ENCODE assay signal across 8 mouse cellular contexts in the genomic region with DNA sequence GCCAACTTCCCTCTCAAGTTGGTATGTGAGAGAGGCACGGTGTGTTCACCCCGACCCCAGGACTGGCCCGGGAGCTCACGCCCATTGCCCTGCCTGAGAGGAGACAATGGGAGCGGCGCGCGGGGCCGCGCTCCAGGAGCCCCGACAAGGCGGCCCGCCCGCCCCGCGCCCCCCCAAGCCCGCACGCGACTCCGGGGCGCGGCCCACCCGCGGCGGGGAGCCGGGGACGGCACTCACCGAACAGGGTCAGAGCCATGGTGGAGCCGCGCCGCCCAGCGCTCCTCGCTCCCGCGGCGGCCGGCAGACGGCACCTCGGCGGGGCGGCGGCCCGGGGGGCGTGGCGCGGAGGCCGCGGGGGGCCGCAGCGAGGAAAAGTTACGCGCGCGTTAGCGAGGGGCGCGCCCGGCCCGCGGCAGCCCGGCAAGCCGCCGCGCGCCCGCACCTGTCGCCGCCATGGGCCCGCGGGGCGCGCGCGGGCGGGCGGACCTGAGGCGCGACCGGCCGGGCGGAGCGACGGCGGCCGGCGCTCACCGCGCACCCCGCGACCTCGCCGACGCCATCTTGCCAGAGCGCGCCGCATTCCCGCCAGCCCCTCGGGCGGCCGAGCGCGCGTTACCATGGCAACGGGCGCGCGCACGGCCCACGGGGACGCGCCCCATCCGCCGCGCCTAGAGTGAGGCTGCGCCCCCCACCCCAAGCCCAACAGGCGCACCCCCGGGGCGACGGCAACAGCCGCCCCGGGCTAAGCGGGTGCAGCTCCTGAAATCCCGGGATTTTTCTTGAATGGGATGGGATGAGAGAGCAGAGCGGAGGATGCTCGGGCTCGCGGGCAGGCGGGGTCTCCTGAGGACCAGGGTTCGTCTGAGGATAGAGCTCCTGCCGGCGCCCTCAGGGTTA. TPM values are rescaled to one million over a fixed set of nuclear protein-coding genes. Genes with fewer than 3 reads are reported as not detected.
A peak's percentile ranks its signal among the peaks of the same experiment; 100 is the strongest.
DNase-seq lines count a peak whose midpoint lies in the region; ATAC-seq and TF ChIP-seq lines count a peak whose summit lies in the region.

A gene (minus strand): TSS at position 561 of the 897 bp plus-strand sequence.

- WGBS in forebrain, embryonic 15.5 days = under 1% methylated on average over 103 of the region's 131 CpGs

- H3K27me3 ChIP-seq in E14TG2a.4 (ENCODE audit: insufficient read depth, low read length) = no peaks in the 10 kb centered on the region
- H3K27me3 ChIP-seq in forebrain, embryonic 15.5 days = no peaks in the 10 kb centered on the region

- H3K9me3 ChIP-seq in E14TG2a.4 (ENCODE audit: low read length) = no peaks in the 10 kb centered on the region
- no peaks in the 10 kb centered on the region for H3K9me3 ChIP-seq in forebrain, embryonic 15.5 days

- ATAC-seq in cerebellum, adult (ENCODE audit: insufficient number of reproducible peaks, low FRiP score, low TSS enrichment) = peak; percentile 68
- peak; percentile 95 for ATAC-seq in forebrain, embryonic 15.5 days (replicated peaks)

- H3K36me3 ChIP-seq in E14TG2a.4 (ENCODE audit: insufficient read depth, low read length) = no peaks in the 10 kb centered on the region
- H3K36me3 ChIP-seq in forebrain, embryonic 15.5 days = no peaks in the 10 kb centered on the region

- H3K4me1 ChIP-seq in E14TG2a.4 (replicated peaks; ENCODE audit: low read depth, low read length) = peaks cover 67% of the 10 kb centered on the region
- H3K4me1 ChIP-seq in forebrain, embryonic 15.5 days = peaks cover 53% of the 10 kb centered on the region

- no peak for TF ChIP-seq CTCF in E14TG2a.4 (conservative IDR thresholded peaks at IDR 0.05; ENCODE audit: low read length)

- H3K27ac ChIP-seq in forebrain, embryonic 15.5 days (replicated peaks) = peak within 1 kb of the TSS; percentile 96

- peak; percentile 69 to 72 for DNase-seq in heart, postnatal 36 days
- DNase-seq in layer of hippocampus, adult 8-10 months (ENCODE audit: low spot score in 2 of 2) = peak; percentile 43 to 56
- peak; percentile 36 to 42 for DNase-seq in lung, adult 18-20 months
- peak; percentile 40 for DNase-seq in ovary, adult 18-20 months (ENCODE audit: low spot score)
- peak; percentile 73 for DNase-seq in thymus, postnatal 4 days

- H3K9ac ChIP-seq in forebrain, embryonic 15.5 days (replicated peaks) = peak within 1 kb of the TSS; percentile 82

- intact Hi-C loops in heart, postnatal 36 days (cut with DNase I) = loop anchor here (5.0 kb wide), 1 partner anchor 137 kb away; a partner anchor contains a TSS

- H3K4me2 ChIP-seq in forebrain, embryonic 15.5 days (replicated peaks) = peak within 1 kb of the TSS; percentile 53

- H3K4me3 ChIP-seq in E14TG2a.4 (replicated peaks; ENCODE audit: low read length) = peak within 1 kb of the TSS; percentile 93
- peak within 1 kb of the TSS; percentile 97 for H3K4me3 ChIP-seq in forebrain, embryonic 15.5 days

RNA-seq across cellular contexts. Expression of the gene that starts here (rescaled TPM):
- 87.9 and 94.9 TPM in 2 replicates for polyA plus RNA-seq in forebrain, embryonic 15.5 days (2015; fragmentation: Nextera tagmentation; extraction: Ambion mirVana)
- total RNA-seq in heart, postnatal 36 days (2021) = 10 to 100 TPM; 33.2 to 33.8 TPM
- total RNA-seq in layer of hippocampus, adult 8-10 months (2022) = 1,000 to 10,000 TPM; 1,425 to 1,608 (median 1,542) TPM

Comparison
In these comparisons a context has a peak if more than half of its experiments do, and no peak if none do; other contexts are left out.
1. Peak in every context shown above with its lines: DNase-seq, ATAC-seq, H3K4me3 ChIP-seq and H3K27ac ChIP-seq.
2. RNA of the gene that starts here (total RNA-seq): 1,425 to 1,608 TPM in layer of hippocampus, adult 8-10 months; 33.2 to 33.8 TPM in heart, postnatal 36 days; every median in the first group is over 10 times any median in the second.